Mouse (Mus musculus) myocyte (in vitro differentiated cells): ENCODE measurements around the gene Gas7.

ENCODE experiments used
- CEBPB ChIP-seq: IDR thresholded peaks from 2 replicates; pipeline ENCODE4 v1.6.1; 2011; ENCODE audit warnings: mild to moderate bottlenecking, moderate library complexity; ENCODE audit not compliant: poor library complexity, insufficient read depth, severe bottlenecking
- E2F4 ChIP-seq: IDR thresholded peaks from one replicate; pipeline ENCODE4 v1.6.1; 2011; ENCODE audit warnings: mild to moderate bottlenecking, control low read depth, moderate library complexity; ENCODE audit not compliant: insufficient read depth
- MAX ChIP-seq: IDR thresholded peaks from one replicate; pipeline ENCODE4 v1.6.1; 2011; ENCODE audit warnings: low read depth, mild to moderate bottlenecking, control low read depth
- MYOD1 ChIP-seq, 3 experiments: IDR thresholded peaks; one replicate each; pipeline ENCODE4 v1.6.1; 2011; ENCODE audit warnings: control low read depth in 2 of 3, low read depth in 2 of 3, mild to moderate bottlenecking in 2 of 3, moderate library complexity in 1 of 3; ENCODE audit not compliant: insufficient read length in 2 of 3, control insufficient read depth in 1 of 3
- MYOG ChIP-seq, 3 experiments: IDR thresholded peaks; one replicate each; pipeline ENCODE4 v1.6.1; 2011; ENCODE audit warnings: control low read depth in 2 of 3, low read depth in 2 of 3, mild to moderate bottlenecking in 2 of 3; ENCODE audit not compliant: insufficient read length in 2 of 3, control insufficient read depth in 1 of 3, insufficient read depth in 1 of 3
- POLR2A ChIP-seq: IDR thresholded peaks from one replicate; pipeline ENCODE4 v1.6.1; 2011; ENCODE audit warnings: low read depth, mild to moderate bottlenecking, control low read depth, moderate library complexity; ENCODE audit not compliant: insufficient read length
- POLR2AphosphoS2 ChIP-seq: IDR thresholded peaks from one replicate; pipeline ENCODE4 v1.6.1; 2011; ENCODE audit warnings: low read depth, control low read depth; ENCODE audit not compliant: insufficient read length
- REST ChIP-seq: IDR thresholded peaks from one replicate; pipeline ENCODE4 v1.6.1; 2011; ENCODE audit warnings: mild to moderate bottlenecking, control low read depth, moderate library complexity; ENCODE audit not compliant: insufficient read depth, insufficient read length
- SRF ChIP-seq: IDR thresholded peaks from one replicate; pipeline ENCODE4 v1.6.1; 2011; ENCODE audit warnings: low read depth; ENCODE audit not compliant: control insufficient read depth, insufficient read length
- TCF12 ChIP-seq: IDR thresholded peaks from one replicate; pipeline ENCODE4 v1.6.1; 2011; ENCODE audit warnings: mild to moderate bottlenecking, control low read depth; ENCODE audit not compliant: poor library complexity, insufficient read depth, severe bottlenecking
- TCF3 ChIP-seq: IDR thresholded peaks from one replicate; pipeline ENCODE4 v1.6.1; 2011; ENCODE audit warnings: low read depth, control low read depth; ENCODE audit not compliant: insufficient read length
- USF1 ChIP-seq: IDR thresholded peaks from one replicate; pipeline ENCODE4 v1.6.1; 2011; ENCODE audit warnings: low read depth, mild to moderate bottlenecking, control low read depth, moderate library complexity

DNA sequence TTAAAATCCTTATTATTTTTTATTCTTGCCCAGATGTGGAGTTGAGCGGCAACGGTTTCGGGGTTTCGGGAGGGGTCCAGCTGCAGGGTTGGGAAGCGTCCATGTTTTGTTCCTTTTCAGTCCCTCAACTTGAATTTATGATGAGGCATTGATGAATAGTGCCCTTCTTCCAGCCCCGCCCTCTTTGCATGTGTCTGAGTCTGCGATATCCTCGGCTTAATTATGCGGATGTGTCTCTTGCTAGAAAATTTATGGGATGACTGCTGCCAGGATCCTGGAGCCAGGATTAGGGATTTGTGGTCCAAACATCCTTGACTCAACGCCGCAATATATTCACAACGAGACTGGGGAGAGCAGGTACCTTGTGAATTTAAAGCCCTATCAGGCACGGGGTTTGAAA, 31.7 kb upstream of the Gas7 start:
- no peak for TF ChIP-seq POLR2A
- TF ChIP-seq POLR2AphosphoS2 = no peak
- no peak for TF ChIP-seq MYOD1 (IDR thresholded peaks at IDR 0.05; ENCODE audit: control insufficient read depth in 1 of 3, insufficient read length in 2 of 3, low read depth in 2 of 3)
- no peak for TF ChIP-seq MAX
- TF ChIP-seq REST = no peak
- no peak for TF ChIP-seq USF1
- no peak for TF ChIP-seq TCF12
- no peak for TF ChIP-seq TCF3
- TF ChIP-seq E2F4 = no peak
- no peak for TF ChIP-seq MYOG (IDR thresholded peaks at IDR 0.05; ENCODE audit: control insufficient read depth in 1 of 3, insufficient read depth in 1 of 3, insufficient read length in 2 of 3, low read depth in 2 of 3)
- no peak for TF ChIP-seq CEBPB
- TF ChIP-seq SRF = no peak
